Mouse (Mus musculus): ENCODE results near the gene Anln.

- no peak for TF ChIP-seq CTCF (IDR thresholded peaks at IDR 0.05; ENCODE audit: extremely low read depth, insufficient read depth, low read length)
- TF ChIP-seq POLR2A (IDR thresholded peaks at IDR 0.05; ENCODE audit: extremely low read depth, insufficient read depth, low read length): no peak
These were observed 16.2 kb downstream of the Anln start for GRCm38 (mm10) chr9:22372760-22373159.
